Mouse (Mus musculus): Measurements from ENCODE around the gene Gm14862.
"Not testable (repeated sequence)": the region's sequence is repeated elsewhere in the genome, so short reads cannot be mapped to it uniquely, and the experiment has no call there.

Gm14862 gene

GRCm38 (mm10) chrX:9256766-9257165, at the start of gene Gm14862:
Gene Gm14862 (minus strand): TSS chrX:9256899.
- DNase-seq (ENCODE audit: low read depth, low spot score) = no peak

GRCm38 (mm10) chrX:9303455-9303854, 46.8 kb upstream of the Gm14862 start:
- DNase-seq (ENCODE audit: low read depth, low spot score) = no peak

GRCm38 (mm10) chrX:9302791-9303190, 46.1 kb upstream of the Gm14862 start:
- no peak for DNase-seq (ENCODE audit: low read depth, low spot score)

GRCm38 (mm10) chrX:9298413-9298864, 41.7 kb upstream of the Gm14862 start:
- DNase-seq (ENCODE audit: low read depth, low spot score) = no peak

- DNase-seq (ENCODE audit: low read depth, low spot score) = not testable (repeated sequence)
Measured at GRCm38 (mm10) chrX:9293140-9293829, 36.6 kb upstream of the Gm14862 start.

GRCm38 (mm10) chrX:9283464-9283863, 26.8 kb upstream of the Gm14862 start, which contains the start of gene H2al1m:
Gene H2al1m (plus strand): TSS chrX:9283764.
- not testable (repeated sequence) for DNase-seq (ENCODE audit: low read depth, low spot score)

GRCm38 (mm10) chrX:9274321-9274720, 17.6 kb upstream of the Gm14862 start:
- DNase-seq (ENCODE audit: low read depth, low spot score) = no peak

GRCm38 (mm10) chrX:9273377-9274002, 16.8 kb upstream of the Gm14862 start:
- no peak for DNase-seq (ENCODE audit: low read depth, low spot score)

- peak; percentile 35 for DNase-seq (ENCODE audit: low read depth, low spot score)
Measured at GRCm38 (mm10) chrX:9272460-9273361, 16.0 kb upstream of the Gm14862 start, which contains the start of gene Xk. Gene Xk (plus strand): TSS chrX:9272756.

- DNase-seq (ENCODE audit: low read depth, low spot score) = no peak
Measured at GRCm38 (mm10) chrX:9271947-9272459, 15.3 kb upstream of the Gm14862 start.

GRCm38 (mm10) chrX:9271112-9271511, 14.4 kb upstream of the Gm14862 start:
- DNase-seq (ENCODE audit: low read depth, low spot score) = peak; percentile 47

GRCm38 (mm10) chrX:9259267-9259666, 2.6 kb upstream of the Gm14862 start:
- DNase-seq (ENCODE audit: low read depth, low spot score) = no peak

- no peak for DNase-seq (ENCODE audit: low read depth, low spot score)
Measured at GRCm38 (mm10) chrX:9257831-9258230, 1.1 kb upstream of the Gm14862 start.

GRCm38 (mm10) chrX:9254901-9255300, 1.8 kb downstream of the Gm14862 start:
- DNase-seq (ENCODE audit: low read depth, low spot score) = no peak

GRCm38 (mm10) chrX:9253990-9254389, 2.7 kb downstream of the Gm14862 start:
- DNase-seq (ENCODE audit: low read depth, low spot score) = no peak

GRCm38 (mm10) chrX:9248911-9249310, 7.8 kb downstream of the Gm14862 start:
- DNase-seq (ENCODE audit: low read depth, low spot score) = no peak

- DNase-seq (ENCODE audit: low read depth, low spot score) = no peak
Measured at GRCm38 (mm10) chrX:9244603-9245336, 11.9 kb downstream of the Gm14862 start.

GRCm38 (mm10) chrX:9243381-9243864, 13.3 kb downstream of the Gm14862 start:
- DNase-seq (ENCODE audit: low read depth, low spot score) = no peak

- DNase-seq (ENCODE audit: low read depth, low spot score) = no peak
Measured at GRCm38 (mm10) chrX:9240737-9241591, 15.7 kb downstream of the Gm14862 start.

GRCm38 (mm10) chrX:9227105-9227504, 29.6 kb downstream of the Gm14862 start:
- no peak for DNase-seq (ENCODE audit: low read depth, low spot score)
